Mouse (Mus musculus) adrenal gland (tissue): ENCODE measurements around the gene Osgin1.

Experiments used
- intact Hi-C: fragments of 180-260 bp; cut with DNase I; formaldehyde crosslinking; loops from one replicate; pipeline ENCODE4 v1.15.1; 2025

Osgin1 gene

DNA sequence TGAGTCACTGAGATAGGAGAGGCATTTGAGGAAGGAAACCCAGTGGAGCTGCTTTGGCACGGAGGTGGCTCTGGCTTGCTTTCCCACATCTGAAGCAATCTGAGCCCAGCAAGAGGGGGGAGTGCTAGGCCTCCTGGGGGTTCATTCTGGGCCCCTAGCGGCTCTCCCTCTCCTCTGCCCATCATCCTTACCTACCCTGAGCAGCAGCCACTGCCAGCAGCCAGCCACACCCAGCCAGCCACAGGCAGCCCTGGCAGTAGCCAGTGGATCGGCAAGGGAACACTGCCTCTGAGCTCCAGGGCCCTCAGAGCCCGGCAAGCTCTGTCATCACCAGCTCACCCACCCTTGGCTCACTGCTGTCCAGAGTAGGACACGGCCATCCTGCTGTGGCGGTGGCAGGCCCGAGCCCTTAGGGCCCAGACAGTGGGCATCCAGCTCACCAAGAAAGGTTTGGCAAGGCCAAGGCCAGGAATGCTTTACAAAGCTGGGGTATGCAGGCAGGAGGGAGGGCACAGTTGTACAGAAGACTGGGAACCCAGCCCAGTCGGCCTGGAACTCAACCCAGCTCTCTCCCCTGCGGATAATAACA lies 11.7 kb upstream of the Osgin1 start:
- intact Hi-C loops = no loop called here

DNA sequence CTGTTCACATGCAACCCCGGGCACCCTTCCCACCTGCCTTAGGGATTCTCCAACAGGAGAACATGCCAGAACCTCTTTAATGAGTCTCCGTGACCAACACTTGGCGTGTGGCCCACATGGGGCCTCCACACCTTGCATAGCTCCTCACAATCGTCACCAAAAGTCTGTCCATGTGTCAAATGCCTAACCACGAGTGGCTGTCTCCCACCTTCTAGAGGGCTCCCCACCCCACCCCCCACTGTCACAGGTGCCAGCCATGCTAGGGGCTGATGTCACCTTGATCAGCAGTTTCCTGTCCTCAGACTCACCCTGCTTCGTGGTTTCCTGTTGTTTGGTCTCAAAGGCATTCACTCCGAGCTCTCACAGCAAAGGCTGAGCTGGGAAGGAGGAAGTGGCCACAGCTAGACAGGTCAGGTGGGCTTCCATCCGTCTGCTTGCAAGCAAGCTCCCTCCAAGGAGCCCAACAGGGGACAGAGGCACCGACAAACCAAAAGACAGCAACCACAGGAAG lies 10.2 kb upstream of the Osgin1 start:
- intact Hi-C loops = no loop called here

DNA sequence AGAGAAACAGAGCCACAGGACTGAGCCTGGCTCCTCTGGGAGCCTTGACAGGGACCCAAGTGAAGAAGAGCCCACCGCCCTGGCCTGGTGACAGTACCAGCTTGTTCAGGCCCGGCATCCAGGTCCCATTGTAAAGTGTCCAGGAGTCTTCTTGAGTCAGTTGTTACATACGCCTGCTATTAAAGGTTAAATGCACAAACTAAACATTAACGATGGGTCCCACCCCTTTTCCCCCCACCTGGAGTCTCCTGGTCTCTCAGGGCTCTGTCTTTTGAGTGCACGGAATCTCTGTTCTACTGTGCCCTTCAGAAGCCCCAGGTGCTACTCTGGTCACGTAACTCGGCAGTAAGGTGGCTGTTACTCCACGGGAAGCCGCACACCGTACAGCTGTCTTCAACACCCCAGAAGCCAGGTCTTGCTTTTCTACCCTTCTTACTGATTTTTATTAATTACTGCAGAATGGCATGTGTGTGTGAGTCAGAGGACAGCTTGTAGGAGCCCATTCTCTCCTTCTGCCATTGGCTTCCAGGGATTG lies 9.7 kb upstream of the Osgin1 start:
- intact Hi-C loops = no loop called here

DNA sequence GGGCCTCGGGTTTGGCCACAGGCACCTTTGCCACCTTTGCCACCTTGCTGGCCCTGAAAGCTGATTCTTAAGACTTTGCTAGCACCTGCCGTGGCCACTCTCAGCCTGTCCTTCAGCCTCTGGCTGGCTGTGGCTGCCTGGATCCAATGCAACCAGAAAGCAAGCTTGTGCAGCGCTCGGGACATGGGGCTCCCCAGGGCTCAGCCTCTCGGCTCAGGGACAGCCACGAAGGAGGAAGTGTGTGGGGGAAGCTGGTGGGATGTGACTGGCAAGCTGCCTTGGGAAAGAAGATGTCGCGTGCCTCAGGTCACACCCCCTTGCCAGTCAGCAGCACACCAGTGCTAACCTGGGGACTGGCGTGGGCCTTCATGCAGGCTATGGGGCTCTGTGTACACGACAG lies 9.2 kb upstream of the Osgin1 start:
- intact Hi-C loops = no loop called here

DNA sequence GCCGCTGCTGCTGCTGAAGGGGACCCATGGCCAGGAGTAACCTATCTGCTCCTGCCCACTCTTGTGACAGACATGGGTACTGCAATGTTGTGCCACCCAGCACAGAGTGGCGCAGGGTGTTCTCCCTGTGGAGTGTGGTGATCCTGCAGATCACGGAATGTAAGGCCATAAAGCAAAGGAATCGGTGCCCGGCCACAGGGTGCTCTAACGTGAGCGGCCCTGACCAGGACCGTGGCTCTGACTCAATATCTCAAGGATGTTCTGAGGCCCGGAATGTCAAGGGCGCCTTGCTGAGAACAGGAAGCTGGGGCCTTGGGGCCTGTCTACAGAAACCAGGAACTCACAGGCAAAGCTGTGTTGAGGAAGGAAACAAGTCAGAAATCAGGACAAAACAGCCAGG lies 8.4 kb upstream of the Osgin1 start:
- intact Hi-C loops = no loop called here

DNA sequence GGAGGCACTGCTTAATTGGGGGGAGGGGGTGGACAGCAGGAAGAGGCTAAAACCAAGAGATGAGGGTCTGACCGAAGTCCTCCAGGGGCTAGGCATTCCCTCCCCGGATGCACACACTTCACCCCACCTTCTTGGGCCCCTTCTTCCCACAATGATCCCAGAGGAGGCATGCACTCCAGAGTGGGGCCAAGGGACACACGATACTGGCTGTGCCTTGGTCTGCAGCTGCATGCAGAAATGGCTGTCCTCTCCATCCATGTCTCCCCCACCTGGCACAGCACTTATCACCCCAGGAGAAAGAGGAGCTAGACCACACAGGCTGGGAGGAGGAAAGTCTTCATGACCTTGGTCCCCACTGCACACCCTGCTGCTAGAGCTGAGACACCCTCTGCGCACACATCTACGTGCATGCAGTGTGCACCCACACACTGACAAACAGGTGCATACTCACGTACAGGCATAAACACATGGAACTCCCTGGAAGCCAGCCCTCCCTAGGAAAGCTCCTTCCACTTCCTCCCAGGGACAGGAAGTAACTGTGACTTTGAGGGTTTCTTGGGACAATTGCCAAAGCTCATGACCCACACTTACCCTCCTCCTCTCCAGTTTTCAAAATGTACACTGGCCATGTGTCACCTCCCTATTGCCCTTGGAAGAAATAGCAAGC lies 7.7 kb upstream of the Osgin1 start:
- intact Hi-C loops = no loop called here

DNA sequence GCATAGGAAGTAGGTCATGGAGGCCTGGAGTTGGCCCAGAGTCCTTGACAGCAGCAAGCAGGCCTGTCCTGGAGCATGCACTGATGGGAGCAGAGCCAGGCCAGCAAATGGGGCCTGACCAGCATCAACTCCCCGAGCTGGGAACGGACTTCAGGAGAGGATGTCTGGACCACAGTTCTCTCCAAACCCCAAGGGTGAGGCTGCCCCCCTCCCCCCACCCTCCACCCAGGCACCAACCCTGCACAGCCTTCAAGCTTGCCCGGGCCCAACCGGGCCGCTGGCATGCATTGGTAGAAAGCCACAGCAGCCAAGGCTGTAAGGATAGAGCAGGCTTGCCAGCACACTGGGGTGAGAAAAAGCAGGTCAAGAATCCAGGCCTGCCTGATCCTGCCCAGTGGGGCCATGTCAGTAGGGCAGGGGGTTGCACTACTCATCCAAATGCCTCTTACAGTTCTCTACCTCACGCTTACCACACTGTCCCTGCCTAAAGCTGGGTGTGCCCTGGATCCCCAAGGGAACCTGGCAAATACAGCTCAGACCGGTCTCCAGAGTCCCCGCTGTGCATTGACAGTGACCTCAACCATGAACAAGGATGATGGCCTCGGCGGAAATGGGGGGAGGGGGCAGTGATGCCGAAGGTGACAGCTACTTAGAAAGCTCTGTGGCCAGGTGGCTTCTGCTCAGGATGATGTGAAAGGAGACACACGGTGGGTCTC lies 6.1 kb upstream of the Osgin1 start:
- intact Hi-C loops = no loop called here

DNA sequence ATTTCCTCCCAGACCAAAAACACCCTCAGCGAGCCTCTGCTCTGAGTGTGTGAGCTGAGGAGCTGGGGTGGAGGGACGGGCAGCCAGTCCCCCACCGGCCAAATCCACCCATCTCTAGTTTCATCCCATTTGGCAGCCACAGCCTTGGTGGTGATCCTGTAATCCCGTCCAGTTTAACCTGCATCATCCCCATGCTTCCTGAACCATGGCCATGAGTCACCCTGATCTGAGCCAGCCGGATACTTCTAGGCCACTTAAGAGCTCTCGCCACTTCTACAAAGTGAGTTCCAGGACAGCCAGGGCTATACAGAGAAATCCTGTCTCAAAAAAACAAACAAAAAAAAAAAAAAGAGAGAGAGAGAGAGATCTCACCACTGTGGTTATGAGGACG lies 5.6 kb upstream of the Osgin1 start:
- intact Hi-C loops = no loop called here

DNA sequence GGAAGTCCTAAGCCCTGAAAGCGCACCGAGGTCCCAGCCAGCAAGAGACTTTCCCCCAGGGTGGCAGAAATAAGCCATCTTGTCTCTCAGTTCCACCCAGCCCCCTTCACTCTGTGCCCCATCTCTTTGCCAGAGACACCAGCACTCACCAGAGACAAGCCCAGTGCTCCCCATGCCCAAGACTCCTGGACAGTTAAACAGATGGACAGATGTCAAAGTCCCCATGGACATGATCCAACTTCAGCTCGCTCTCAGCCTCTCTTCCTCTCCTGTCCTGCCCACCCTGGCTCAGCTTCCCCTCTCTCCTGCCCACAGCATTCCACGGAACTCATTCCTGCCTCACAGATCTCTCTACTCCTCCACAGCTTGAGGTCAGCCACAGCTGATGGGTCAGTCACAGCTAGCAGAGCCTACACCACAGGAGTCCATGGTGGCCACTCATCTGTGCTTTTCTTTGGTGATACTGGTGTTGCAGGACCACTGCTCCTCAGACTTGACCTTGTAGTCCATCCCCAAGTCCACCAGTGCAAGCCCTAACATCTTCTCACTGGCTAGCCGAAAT lies 5.1 kb upstream of the Osgin1 start:
- intact Hi-C loops = no loop called here

DNA sequence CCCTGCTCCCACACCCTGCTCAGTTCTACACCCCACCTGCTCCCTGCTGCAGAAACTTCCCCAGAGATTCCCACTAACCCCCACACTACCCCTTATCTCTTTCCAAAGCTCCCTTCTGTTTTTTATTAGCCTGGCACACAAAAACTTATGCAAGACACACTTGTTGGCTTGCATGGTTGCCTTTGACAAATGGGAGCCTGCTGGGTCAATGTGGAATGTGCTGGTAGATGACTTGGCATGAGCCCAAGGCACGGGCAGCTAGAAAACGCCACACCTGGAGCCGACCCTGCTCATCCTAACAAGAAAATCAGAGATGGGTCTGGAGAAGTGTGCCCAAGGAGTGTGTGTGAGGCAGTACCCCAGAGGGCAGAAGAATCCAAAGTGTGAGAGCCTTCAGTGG lies 4.4 kb upstream of the Osgin1 start:
- intact Hi-C loops = no loop called here

DNA sequence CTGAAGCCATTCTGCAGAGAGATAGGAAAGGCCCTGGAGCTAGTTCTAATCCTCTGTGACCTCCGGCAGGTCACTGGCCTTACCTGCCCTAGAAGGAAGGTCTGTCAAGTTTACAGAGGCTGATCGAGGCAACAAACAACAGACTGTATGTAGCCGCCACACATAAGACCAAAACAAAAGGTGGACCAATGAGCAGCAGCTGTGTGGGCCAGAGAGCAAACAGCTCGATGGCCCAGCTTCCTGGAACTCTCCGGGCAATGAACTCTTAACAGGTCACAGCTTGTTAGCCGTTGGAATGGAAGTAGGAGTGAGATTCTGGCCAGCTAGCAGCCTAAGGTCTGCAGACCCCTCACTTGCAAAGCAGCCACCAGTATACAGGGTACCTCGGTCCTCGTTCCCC lies 3.7 kb upstream of the Osgin1 start:
- intact Hi-C loops = no loop called here

DNA sequence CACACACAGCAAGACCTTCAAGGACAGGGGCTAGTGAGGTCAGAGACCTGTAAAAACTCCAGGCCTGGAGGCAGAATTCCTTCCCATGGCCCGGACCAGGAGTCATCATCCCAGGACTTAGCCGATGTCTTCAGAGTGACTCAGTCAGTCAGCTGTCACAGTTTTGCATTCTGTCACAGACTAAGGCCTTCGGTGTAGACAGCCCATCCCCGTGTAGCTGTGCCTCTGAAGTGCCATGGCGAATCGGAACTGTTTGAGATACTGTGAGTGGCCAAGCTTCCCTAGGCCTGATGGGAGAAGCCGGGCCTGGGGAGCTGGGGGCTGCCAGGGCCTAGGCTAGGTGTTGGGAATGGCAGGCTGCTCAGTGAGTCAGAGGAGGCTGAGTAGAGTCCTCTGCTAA lies 3.2 kb upstream of the Osgin1 start:
- intact Hi-C loops = no loop called here

DNA sequence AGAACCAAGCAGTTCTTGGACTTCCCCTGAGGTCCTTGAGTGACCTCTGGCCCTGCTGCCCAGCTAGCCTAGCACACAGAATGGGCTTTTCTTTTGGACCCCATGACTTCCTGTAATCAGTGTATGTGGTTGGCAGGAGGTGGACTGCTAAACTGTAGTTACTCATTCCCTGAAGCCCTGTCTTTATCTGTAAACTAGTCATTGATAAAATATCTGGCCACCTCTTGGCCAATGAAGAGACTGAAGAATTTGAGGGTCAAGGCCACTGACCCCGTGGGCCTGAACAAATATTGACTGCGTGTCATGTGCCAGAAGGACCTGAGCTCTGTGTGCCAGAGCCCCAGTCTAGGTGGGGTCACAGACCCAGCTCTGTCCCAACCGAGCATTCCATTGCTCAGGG lies 1.6 kb upstream of the Osgin1 start:
- intact Hi-C loops = no loop called here

DNA sequence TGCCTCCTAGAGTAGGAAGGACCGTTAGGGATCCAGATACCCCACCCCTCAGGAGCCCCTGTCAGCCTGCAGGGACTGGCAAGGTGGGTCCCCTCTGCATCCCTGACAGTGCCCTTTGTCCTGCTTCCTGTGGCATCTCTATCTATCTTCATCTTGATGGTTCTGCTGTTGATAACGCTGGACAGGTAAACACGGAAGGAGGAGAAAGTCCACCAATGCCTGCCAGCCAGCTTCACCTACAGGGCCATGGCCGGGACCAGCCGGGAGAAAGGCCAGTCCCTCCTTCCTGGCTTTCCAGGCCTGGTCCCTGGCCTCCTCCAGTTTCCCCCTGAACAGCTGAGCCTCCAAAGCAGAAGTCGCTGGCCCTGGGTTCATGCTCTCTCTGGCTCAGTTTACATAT lies 645 bp downstream of the Osgin1 start:
- intact Hi-C loops = no loop called here

DNA sequence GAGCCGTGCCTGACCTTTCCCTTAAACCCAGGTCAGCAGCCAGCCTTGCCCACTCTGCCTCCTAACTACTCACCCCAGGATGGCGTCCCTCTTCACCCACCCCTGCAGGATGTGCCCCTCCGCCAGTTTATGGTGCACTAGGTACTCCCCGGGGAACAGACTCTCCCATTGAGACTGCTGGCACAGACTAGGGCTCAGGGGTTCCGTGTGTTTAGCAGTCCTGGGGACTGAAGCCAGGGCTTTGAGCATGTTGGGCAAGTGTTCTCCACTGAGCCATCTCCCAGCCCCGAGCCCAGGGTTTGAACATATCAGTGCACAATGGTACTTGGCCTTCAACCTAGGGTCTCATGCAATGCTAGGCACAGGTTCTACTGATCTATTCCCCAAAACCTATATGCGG lies 1.6 kb downstream of the Osgin1 start:
- intact Hi-C loops = no loop called here

DNA sequence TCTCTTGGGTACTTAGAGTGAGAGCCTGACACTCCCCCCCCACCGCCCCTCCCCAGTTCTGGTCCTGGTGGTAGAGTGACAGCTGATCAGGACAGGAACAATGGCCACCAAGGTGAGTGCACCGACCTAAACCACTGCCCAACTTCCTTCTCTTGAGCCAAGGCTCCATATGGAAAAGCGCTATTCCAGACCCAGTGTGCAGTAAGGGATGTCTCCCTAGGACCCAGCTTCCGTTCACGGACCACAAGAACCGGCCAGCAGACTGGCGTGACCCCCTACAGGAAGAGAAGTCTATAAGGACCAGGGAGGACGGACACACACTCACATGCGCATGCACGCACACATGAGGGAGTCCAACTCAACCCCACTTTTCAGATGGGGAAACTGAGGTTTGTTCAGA lies 2.4 kb downstream of the Osgin1 start:
- intact Hi-C loops = loop anchor here (2.0 kb wide), 1 partner anchor 24 kb away; no protein-coding TSS in a partner anchor

DNA sequence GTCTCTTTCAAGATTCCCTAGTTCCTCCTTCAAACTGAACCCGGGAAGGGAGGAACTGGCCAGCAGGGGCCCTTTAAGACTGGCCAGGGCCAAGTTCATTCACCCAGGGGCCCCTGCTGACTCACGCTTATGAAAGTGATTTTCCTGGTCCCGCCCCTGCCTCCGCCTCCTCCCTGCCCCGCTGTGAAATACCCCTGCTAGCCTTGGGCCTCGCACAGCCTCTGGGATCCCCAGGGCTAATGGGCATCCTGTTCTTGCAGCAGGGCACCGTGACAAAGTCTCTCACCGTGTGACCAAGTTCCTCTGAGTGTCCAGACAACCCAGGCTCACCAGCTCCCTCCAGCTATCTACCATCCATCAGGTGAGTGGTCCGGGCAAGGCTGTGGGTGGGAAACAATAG lies 3.0 kb downstream of the Osgin1 start:
- intact Hi-C loops = loop anchor here (2.0 kb wide), 1 partner anchor 24 kb away; no protein-coding TSS in a partner anchor

DNA sequence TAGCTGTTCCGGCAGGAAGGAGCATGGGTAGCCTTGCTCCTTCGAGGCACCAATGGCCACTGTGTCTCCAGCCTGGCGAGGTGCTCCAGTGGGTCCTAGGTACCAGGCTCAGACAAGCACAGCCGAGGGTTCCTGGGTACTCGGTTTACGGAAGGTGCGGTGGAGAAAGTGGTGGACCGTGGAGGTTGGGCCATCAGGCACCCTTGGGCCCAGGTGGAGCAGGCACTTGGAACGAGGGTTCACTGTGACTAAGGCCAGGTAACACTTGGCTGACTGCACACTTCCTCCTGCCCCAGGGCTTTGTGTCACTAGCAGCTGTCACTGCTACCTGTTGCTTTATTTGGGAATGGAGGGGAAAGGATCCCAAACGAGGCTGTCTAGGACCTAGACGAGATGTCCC lies 3.6 kb downstream of the Osgin1 start:
- intact Hi-C loops = loop anchor here (2.0 kb wide), 1 partner anchor 25 kb away; no protein-coding TSS in a partner anchor

DNA sequence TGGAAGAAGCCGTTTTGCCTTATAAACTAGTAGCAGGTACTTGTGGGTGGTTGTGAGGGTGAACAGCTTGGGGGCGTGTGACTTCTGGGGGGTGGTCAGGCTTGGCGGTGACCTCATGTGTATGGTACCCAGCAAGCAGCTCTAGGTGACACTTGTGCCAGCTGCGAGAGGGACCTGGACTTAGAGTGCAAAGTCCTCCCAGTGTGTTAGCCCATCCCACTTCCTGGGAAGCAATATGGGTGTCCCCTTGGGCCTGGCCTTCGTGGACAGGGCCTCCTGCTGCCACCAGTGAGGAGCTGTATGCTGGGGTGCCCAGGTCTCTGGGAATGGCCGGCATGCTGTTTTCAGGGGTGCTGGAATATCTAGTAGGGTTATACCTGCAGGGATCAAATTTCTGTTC lies 5.0 kb downstream of the Osgin1 start:
- intact Hi-C loops = no loop called here

DNA sequence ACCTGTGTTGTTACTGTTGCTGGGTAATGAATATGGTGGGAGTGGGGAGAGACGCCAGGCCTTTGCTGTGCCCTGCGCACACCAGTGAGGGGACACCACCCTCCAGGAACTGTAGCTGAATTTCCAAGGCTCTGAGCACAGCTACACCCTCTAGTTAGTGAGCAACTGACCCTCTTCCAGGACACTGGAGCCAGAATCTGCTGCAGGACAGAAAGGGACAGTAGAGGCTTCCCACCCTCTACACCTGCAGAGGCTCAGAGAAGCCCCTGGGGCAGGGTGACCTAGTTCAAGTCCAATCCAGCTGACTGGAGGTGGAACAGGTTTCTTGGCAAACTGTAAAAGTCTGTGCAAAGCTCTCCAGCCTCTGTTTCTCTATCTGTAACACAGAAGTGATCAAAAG lies 5.5 kb downstream of the Osgin1 start:
- intact Hi-C loops = no loop called here

DNA sequence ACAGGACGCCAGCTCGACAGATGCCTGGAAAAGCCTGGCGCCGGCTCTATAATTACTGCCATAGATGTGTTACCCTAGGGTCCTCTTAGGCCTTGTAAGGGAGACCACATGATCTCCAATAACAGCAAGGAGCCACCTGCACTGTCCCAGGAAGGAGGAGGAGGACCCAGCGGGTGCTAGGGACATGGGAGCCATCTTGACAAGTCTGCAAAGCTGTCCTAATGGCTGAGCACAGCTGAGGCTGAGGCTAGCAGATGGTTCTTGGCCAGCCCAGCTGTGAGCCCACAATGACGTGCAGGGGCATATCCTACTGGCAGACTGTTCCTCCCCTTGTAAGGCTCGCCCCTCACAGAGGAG lies 5.9 kb downstream of the Osgin1 start:
- intact Hi-C loops = no loop called here
